Mouse (Mus musculus) kidney, adult 2 months (tissue): ENCODE measurements around the gene Cemip2. TPM values are rescaled to one million over a fixed set of nuclear protein-coding genes. Genes with fewer than 3 reads are reported as not detected.

Source experiments
- DNase-seq: peaks from one replicate; pipeline ENCODE4 v3.0.0; 2021
- H3K27ac ChIP-seq: fragments of 200-500 bp; 2 replicates; pipeline ENCODE4 v1.5.1; 2012; ENCODE audit warnings: low read depth, low read length, control low read depth, inconsistent platforms; ENCODE audit not compliant: insufficient read depth
- H3K27me3 ChIP-seq: fragments of 200-500 bp; replicated peaks from 2 replicates; pipeline ENCODE4 v1.6.1; 2012; ENCODE audit warnings: mild to moderate bottlenecking, moderate library complexity, low read length, inconsistent platforms; ENCODE audit not compliant: control insufficient read depth, insufficient read depth
- H3K36me3 ChIP-seq: fragments of 200-500 bp; 2 replicates; pipeline ENCODE4 v1.6.1; 2012; ENCODE audit warnings: mild to moderate bottlenecking, moderate library complexity, low read length, inconsistent platforms; ENCODE audit not compliant: control insufficient read depth, insufficient read depth
- H3K4me1 ChIP-seq: fragments of 200-500 bp; 2 replicates; pipeline ENCODE4 v1.6.1; 2011; ENCODE audit warnings: low read length; ENCODE audit not compliant: control insufficient read depth, insufficient read depth
- H3K4me3 ChIP-seq: fragments of 200-500 bp; 2 replicates; pipeline ENCODE4 v1.5.1; 2011; ENCODE audit warnings: mild to moderate bottlenecking, low read depth, low read length, control low read depth; ENCODE audit not compliant: insufficient read depth
- CTCF ChIP-seq: fragments of 200-500 bp; conservative IDR thresholded peaks from 2 replicates; pipeline ENCODE4 v1.5.1; 2011; ENCODE audit warnings: low read depth, mild to moderate bottlenecking, control low read depth, low read length, moderate library complexity, mixed read lengths; ENCODE audit not compliant: insufficient read depth, insufficient read length
- POLR2A ChIP-seq: fragments of 200-500 bp; IDR thresholded peaks from one replicate; pipeline ENCODE4 v1.6.1; 2011; ENCODE audit warnings: low read depth, low read length, control low read depth
- WGBS: fragments of 180-500 bp; shearing (Covaris S2); methylation state at CpG from one replicate; pipeline ENCODE4 v1.1.7; 2018; 5-methylcytosine and 5-hydroxymethylcytosine counted together
- polyA plus RNA-seq: library from polyadenylated mRNA; depleted of rRNA; stranded (reverse); fragments of >200 nt; gene quantifications from 2 replicates; pipeline ENCODE4 v1.2.3, GENCODE M21; 2012

The Cemip2 gene
- polyA plus RNA-seq, 1 experiment: 6.9 TPM

- no peaks in the 10 kb centered on the region for H3K27me3 ChIP-seq
- H3K4me1 ChIP-seq: peaks cover 6% of the 10 kb centered on the region; the same call in 1 of the 2 replicates
- peaks cover 11% of the 10 kb centered on the region for H3K36me3 ChIP-seq
- H3K4me3 ChIP-seq: no peak overlapping the region
- DNase-seq: no peak
- WGBS: 75% methylated on average over 13 of the region's 13 CpGs
- no peak for TF ChIP-seq CTCF
- no peak for TF ChIP-seq POLR2A
- H3K27ac ChIP-seq: no peak overlapping the region
Observed at GRCm38 (mm10) chr19:21813560-21813959, 35.4 kb downstream of the Cemip2 start.

DNA sequence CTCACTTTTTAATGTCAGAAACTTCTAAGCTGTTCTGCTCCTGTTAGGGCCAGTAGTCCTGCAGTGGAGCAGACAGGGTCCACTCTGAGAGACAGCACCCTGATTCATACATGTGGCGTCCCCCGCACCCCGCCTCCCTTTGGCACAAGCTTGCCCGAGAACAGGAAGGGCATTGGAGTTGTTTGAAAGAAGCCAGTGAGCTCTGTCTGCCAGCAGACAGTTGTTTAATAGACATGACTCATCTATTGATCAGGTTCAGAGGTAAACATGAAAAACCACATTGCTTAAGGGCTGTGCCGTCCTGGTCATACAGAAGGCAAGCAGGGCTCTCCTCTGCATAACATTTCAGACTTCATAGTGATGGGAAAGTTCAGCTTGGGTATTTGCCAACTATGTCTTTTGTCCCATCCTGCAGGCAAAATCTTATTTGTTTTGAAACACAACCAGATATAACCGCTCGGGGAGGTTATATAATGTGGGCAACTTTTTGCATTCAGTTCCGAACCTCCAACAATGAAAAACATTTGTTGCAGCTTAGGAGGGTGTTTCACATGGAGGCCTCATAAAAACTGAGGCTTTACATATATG, 36.4 kb downstream of the Cemip2 start:
- peak; percentile 39 for DNase-seq
- Histone ChIP-seq H3K27me3 (no peaks in the 10 kb centered on the region), H3K36me3 (peaks cover 11% of the 10 kb centered on the region), H3K27ac (peak overlapping the region; percentile 26; the same call in 1 of the 2 replicates), H3K4me1 (peaks cover 6% of the 10 kb centered on the region; the same call in 1 of the 2 replicates), H3K4me3 (no peak overlapping the region)
- TF ChIP-seq POLR2A: no peak
- TF ChIP-seq CTCF: no peak
- WGBS: 53% methylated on average over 8 of the region's 8 CpGs

- H3K36me3 ChIP-seq: peaks cover 8% of the 10 kb centered on the region
- H3K4me3 ChIP-seq: no peak overlapping the region
- H3K27ac ChIP-seq: no peak overlapping the region
- no peaks in the 10 kb centered on the region for H3K27me3 ChIP-seq
- 77% methylated on average over 4 of the region's 4 CpGs for WGBS
- no peak for DNase-seq
- no peak for TF ChIP-seq CTCF
- TF ChIP-seq POLR2A: no peak
- H3K4me1 ChIP-seq: peaks cover 6% of the 10 kb centered on the region; the same call in 1 of the 2 replicates
Observed at GRCm38 (mm10) chr19:21816260-21816659, 38.1 kb downstream of the Cemip2 start.

- Histone ChIP-seq H3K4me3 (no peak overlapping the region), H3K4me1 (peaks cover 6% of the 10 kb centered on the region; the same call in 1 of the 2 replicates), H3K27ac (peak overlapping the region; percentile 27; the same call in 1 of the 2 replicates), H3K36me3 (peaks cover 8% of the 10 kb centered on the region), H3K27me3 (no peaks in the 10 kb centered on the region)
- DNase-seq: peak; percentile 24
- TF ChIP-seq POLR2A (no peak), CTCF (no peak)
- WGBS: 59% methylated on average over 14 of the region's 14 CpGs
Observed at GRCm38 (mm10) chr19:21818021-21818725, 40.0 kb downstream of the Cemip2 start.

DNA sequence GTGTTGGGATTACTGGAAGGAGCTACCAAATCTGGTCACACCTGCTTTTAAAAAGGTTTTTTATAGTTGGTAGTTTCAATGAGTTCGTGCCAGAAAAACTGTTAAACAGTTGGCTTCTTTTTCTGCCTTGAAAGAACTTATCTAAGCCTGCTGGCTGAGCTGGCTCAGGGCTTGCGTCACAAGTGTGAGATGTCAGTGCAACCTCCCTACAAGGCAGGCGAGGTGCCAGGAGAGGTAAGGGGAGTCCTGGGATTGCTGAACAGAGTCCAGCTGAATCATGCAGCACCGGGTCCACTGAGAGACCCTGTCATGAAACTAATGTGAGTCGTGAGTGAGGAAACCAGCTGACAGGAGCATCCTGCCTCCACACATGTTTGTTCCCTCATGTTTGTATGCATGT, 41.4 kb downstream of the Cemip2 start:
- DNase-seq: peak; percentile 15
- peaks cover 8% of the 10 kb centered on the region; the same call in 1 of the 2 replicates for H3K36me3 ChIP-seq
- no peak overlapping the region for H3K4me3 ChIP-seq
- H3K4me1 ChIP-seq: peaks cover 3% of the 10 kb centered on the region; the same call in 1 of the 2 replicates
- H3K27ac ChIP-seq: no peak overlapping the region
- no peaks in the 10 kb centered on the region for H3K27me3 ChIP-seq
- 46% methylated on average over 5 of the region's 5 CpGs for WGBS
- TF ChIP-seq POLR2A (no peak), CTCF (no peak)

DNA sequence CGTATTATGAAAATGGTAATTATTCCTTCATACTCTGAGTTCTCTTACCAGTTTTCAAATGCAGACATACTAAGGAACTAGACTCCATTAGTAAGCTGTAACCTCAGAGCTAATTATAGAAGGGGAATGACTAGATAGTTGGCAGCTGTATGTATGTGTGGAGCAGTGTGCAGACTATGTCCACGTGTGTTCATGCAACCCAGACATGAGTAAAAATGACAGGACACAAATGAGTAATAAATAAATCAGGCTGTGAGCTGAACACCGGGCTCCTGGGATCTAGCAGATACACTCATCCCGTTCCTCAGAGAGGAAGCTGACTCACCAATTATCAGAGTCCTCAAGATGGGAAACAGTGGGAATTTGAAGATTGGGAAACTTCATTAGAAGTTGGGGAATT, 42.0 kb downstream of the Cemip2 start:
- 49% methylated on average over 4 of the region's 4 CpGs for WGBS
- H3K27ac ChIP-seq: no peak overlapping the region
- peaks cover 8% of the 10 kb centered on the region; the same call in 1 of the 2 replicates for H3K36me3 ChIP-seq
- no peak for DNase-seq
- no peak overlapping the region for H3K4me3 ChIP-seq
- no peaks in the 10 kb centered on the region for H3K27me3 ChIP-seq
- no peak for TF ChIP-seq POLR2A
- no peak for TF ChIP-seq CTCF
- H3K4me1 ChIP-seq: peaks cover 2% of the 10 kb centered on the region; the same call in 1 of the 2 replicates

DNA sequence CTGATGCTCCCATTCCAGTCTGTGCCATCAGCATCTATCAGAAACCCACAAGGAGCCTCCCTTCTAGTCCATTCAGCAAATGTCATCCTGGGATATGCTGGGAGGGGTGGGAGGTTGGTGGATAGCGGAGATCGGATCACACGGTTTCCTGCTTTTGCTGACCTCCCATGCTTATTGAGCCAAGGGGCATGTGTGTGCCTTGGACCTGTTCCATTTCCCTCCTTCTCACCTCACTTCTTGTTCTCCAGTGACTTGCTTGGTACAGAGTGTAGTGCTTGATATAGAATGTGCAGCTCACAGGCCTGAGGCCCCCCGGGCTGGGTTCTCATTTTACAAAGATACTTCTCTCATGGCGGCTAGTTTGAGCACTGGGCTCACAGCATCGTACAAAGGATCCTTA, 43.7 kb downstream of the Cemip2 start:
- H3K27ac ChIP-seq: no peak overlapping the region
- H3K4me1 ChIP-seq: peaks cover 6% of the 10 kb centered on the region; the same call in 1 of the 2 replicates
- H3K4me3 ChIP-seq: no peak overlapping the region
- WGBS: 34% methylated on average over 6 of the region's 6 CpGs
- H3K27me3 ChIP-seq: no peaks in the 10 kb centered on the region
- H3K36me3 ChIP-seq: peaks cover 8% of the 10 kb centered on the region; the same call in 1 of the 2 replicates
- TF ChIP-seq CTCF (no peak), POLR2A (no peak)
- DNase-seq: peak; percentile 74
